Mouse (Mus musculus) inflammation-experienced regulatory T-cells, adult 16 weeks (primary cell): ENCODE data around the gene Pknox1. TPM values are rescaled to one million over a fixed set of nuclear protein-coding genes. Genes with fewer than 3 reads are reported as not detected.

Source experiments
- polyA plus RNA-seq: library from polyadenylated mRNA; unstranded; fragments of 100-300 nt; shearing (Covaris generic); gene quantifications from one replicate; pipeline ENCODE4 v1.2.1, GENCODE M21; 2017

The Pknox1 gene
- 62.6 TPM for polyA plus RNA-seq

DNA sequence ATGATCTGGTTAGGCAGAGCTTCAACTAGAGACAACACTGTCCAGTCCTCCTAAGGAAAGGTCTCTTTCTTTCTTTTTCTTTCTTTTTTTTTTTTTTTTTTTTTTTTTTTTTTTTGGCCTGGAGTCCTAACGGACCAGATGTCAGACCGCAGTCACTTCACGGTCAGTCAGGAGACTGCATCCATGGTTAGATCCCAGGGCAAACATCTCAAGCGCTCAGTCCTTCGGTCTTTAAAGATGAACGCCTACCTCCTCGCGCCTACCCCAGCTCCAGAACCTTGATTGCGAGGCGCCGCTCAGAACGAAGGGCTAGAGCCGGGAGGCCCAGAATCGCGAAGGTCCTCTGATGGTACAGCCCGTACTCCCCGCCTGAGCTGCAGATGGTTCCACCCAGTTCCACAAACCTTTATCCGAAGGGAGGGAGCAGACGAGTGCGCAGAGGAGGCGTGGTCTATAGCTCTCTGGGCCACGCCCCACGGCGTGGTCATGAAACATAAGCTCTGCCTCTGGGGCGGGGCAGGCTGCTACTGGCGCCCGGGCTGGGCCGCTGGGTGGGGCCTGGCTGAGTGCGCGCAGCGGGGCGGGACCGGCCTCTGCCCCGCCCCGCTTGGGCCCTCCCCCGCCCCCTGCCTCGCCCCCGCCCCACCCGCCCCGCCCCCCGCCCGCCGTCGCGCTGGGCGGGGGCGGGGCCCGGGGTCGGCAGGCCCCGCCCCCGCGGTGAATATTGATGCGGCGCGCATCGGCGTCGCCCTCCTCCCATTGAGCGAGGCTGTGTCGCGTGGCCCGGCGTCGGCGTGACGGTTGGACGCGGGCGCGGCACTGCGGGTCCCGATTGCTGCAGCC is at the start of gene Pknox1:
TSS of gene Pknox1 (plus strand) at position 720 of the 843 bp plus-strand sequence.

DNA sequence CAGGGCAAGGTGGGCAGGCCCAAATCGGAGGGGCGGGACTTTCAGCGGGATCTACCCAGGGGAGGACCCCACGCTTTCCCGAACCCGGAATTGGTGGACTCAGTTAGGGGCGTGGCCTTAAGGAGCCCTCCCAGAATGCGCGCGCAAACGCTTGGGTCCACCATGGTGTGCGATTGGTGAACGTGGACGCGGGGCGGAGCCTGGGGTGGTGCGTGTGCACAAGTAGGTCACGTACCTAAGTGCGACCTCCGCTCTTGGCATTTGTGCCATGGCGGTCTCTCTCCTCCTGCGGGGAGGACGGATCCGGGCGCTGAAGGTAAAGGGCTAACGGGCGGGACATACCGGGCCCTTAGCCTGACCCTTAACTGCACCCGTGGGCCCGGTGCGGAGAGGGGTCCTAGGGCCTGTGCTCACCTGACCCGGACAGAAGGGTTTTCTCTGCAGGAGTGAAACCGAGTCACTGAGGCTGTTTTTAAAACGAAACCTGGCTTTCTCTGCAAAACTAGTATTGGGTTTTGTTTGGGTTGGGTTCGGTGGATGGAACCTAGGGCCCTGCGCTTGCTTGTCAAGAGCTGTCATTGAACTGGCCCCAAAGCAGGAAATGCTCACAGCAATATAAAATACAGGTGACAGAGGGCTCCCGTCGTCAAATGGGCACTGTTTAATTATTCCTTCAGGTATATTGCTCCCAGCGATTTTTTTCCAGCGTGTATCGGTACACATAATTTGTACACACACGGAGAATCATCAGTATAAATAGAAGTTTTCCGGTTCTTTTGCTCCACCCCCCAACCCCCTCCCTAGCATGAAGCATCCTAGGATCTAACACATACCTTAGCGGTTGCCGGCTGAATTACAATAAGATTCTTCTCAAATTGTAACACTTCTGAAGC is 44.3 kb upstream of the Pknox1 start, which contains the start of the genes Wdr4 and Ndufv3:
TSS of gene Wdr4 (minus strand) at position 35 of the 893 bp plus-strand sequence.
TSS of gene Ndufv3 (plus strand) at position 170 of the 893 bp plus-strand sequence.

DNA sequence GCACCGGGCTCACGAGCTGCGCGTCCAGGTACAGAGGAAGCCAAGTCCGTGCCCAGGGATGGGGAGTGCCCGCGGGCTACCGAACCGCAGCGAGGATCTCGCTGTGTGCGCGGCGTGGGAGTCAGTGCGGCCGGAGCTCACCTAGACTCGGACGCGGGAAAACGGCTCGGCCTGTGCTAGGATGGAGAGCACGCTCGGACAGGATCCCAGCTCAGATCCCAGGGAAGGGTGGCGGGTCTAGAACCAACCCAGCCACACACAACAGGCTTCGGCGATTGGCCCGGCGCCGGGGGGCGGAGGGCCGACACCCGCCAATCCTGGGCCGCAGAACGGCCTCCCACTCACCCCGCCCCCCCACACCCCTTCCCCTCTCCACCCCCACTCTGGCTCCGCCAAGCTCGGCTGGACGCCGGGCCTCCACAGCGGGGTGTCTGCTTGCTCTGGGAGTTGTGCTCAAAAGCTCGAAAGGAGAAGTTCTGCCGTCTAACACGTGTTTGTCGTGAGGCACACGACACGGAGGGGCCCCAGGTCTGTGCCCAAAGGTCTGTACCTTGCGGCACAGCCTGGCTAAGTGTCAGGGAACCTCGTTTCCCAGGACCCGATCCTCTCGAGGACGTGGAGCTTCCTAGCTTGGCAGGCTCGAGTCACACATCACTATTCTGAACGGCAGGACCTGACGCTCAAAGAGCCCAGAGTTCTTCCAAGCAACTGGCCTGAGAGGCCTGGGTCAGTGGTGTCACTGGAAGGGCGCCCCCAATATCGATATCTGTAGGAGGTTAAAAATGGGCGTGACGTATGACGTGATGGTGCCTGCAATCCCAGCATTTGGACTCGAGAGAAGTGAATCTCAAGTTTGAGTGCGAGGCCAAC is 72.6 kb downstream of the Pknox1 start, which contains the start of gene Cbs:
TSS of gene Cbs (minus strand) at position 297 of the 870 bp plus-strand sequence.

Other genes starting within 250 kb of the Pknox1 start
- 0.68 TPM for gene Pde9a, start 178.5 kb upstream of the Pknox1 start, polyA plus RNA-seq
- 37.8 TPM for gene Wdr4, start 44.8 kb upstream of the Pknox1 start, polyA plus RNA-seq
- gene Ndufv3, start 44.6 kb upstream of the Pknox1 start, polyA plus RNA-seq = 223 TPM
- not detected for gene Cbs, start 72.5 kb downstream of the Pknox1 start, polyA plus RNA-seq
- gene U2af1, start 94.2 kb downstream of the Pknox1 start, polyA plus RNA-seq = 238 TPM
- not detected for gene Cryaa, start 113.1 kb downstream of the Pknox1 start, polyA plus RNA-seq